Mouse (Mus musculus): ENCODE results near the gene Ift80. TPM values are rescaled to one million over a fixed set of nuclear protein-coding genes. Genes with fewer than 3 reads are reported as not detected.
"Not testable (repeated sequence)": the region's sequence is repeated elsewhere in the genome, so short reads cannot be mapped to it uniquely, and the experiment has no call there.

The Ift80 gene
- polyA plus RNA-seq, 1 experiment from 2014 or later, result 9.6 TPM

GRCm38 (mm10) chr3:68928619-68929018 is 75.8 kb downstream of the Ift80 start:
- H3K36me3 ChIP-seq (ENCODE audit: control insufficient read depth, insufficient read depth), result no peaks in the 10 kb centered on the region
- no peak overlapping the region for H3K27ac ChIP-seq (ENCODE audit: low read length)
- no peaks in the 10 kb centered on the region for H3K9me3 ChIP-seq (ENCODE audit: control insufficient read depth, low read length)
- no peaks in the 10 kb centered on the region for H3K27me3 ChIP-seq (replicated peaks; ENCODE audit: control insufficient read depth, insufficient read depth, low read length)
- H3K4me1 ChIP-seq (replicated peaks; ENCODE audit: control insufficient read depth, insufficient read depth, low read length), result no peaks in the 10 kb centered on the region
- H3K4me3 ChIP-seq (replicated peaks; ENCODE audit: low read length), result no peak overlapping the region
- ATAC-seq, result no peak
- H3K9ac ChIP-seq (replicated peaks; ENCODE audit: low read depth, low read length), result no peak overlapping the region
- WGBS, result 87% methylated on average over 9 of the region's 9 CpGs
- H3K4me2 ChIP-seq (ENCODE audit: low read length), result no peak overlapping the region

- no peak overlapping the region for H3K27ac ChIP-seq (ENCODE audit: low read length)
- H3K4me1 ChIP-seq (replicated peaks; ENCODE audit: control insufficient read depth, insufficient read depth, low read length), result no peaks in the 10 kb centered on the region
- no peak overlapping the region for H3K4me3 ChIP-seq (replicated peaks; ENCODE audit: low read length)
- WGBS, result 94% methylated on average over 4 of the region's 4 CpGs
- no peaks in the 10 kb centered on the region for H3K9me3 ChIP-seq (ENCODE audit: control insufficient read depth, low read length)
- no peak overlapping the region for H3K4me2 ChIP-seq (ENCODE audit: low read length)
- no peak overlapping the region for H3K9ac ChIP-seq (replicated peaks; ENCODE audit: low read depth, low read length)
- peaks cover 2% of the 10 kb centered on the region; the same call in 1 of the 2 replicates for H3K36me3 ChIP-seq (ENCODE audit: control insufficient read depth, insufficient read depth)
- ATAC-seq, result no peak
- no peaks in the 10 kb centered on the region for H3K27me3 ChIP-seq (replicated peaks; ENCODE audit: control insufficient read depth, insufficient read depth, low read length)
Observed at GRCm38 (mm10) chr3:68907509-68907908, 96.9 kb downstream of the Ift80 start.

DNA sequence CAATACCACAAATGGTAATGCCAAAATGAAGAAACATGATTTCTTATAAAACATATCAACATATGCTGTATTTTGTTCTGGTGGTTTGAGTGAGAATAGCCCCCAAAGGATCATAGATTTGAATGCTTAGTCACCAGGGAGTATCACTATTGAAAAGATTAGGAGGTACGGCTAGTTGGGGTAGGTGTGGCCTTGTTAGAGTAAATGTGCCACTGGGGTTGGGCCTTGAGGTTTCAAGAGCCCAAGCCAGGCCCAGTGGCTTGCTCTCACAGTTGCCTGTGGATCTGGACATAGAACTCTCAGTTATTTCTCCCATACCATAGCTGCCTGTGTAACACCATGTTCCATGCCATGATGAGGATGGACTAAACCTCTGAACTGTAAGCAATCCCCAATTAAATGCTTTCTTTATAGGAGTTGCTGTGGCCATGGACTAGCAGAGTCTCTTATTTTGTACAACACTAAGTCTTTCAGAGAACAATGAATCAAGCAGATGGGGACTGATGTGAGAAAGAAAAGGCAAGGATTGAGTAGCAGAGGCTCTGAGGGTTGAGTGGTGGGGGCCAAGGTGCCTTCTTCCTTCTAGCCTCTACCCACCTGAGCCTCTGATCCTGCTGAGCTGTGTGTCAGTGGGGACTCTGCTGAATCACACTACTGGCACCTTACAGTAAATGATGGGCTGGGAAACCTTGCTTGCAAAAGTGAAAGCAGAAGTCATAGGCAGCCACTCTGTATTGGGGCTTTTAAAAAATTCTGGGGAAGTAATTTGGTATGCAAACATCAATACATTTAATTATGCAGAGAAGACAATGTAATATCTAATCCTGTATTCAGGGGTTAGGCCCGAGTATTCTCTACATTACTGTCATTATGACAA is 99.2 kb downstream of the Ift80 start:
- H3K36me3 ChIP-seq (ENCODE audit: control insufficient read depth, insufficient read depth), result no peaks in the 10 kb centered on the region
- no peak overlapping the region; the same call in 1 of the 2 replicates for H3K27ac ChIP-seq (ENCODE audit: low read length)
- H3K4me3 ChIP-seq (replicated peaks; ENCODE audit: low read length), result no peak overlapping the region
- no peak for ATAC-seq
- H3K9me3 ChIP-seq (ENCODE audit: control insufficient read depth, low read length), result no peaks in the 10 kb centered on the region
- no peaks in the 10 kb centered on the region for H3K4me1 ChIP-seq (replicated peaks; ENCODE audit: control insufficient read depth, insufficient read depth, low read length)
- WGBS, result 77% methylated on average over 2 of the region's 2 CpGs
- no peak overlapping the region for H3K4me2 ChIP-seq (ENCODE audit: low read length)
- no peaks in the 10 kb centered on the region for H3K27me3 ChIP-seq (replicated peaks; ENCODE audit: control insufficient read depth, insufficient read depth, low read length)
- H3K9ac ChIP-seq (replicated peaks; ENCODE audit: low read depth, low read length), result no peak overlapping the region

DNA sequence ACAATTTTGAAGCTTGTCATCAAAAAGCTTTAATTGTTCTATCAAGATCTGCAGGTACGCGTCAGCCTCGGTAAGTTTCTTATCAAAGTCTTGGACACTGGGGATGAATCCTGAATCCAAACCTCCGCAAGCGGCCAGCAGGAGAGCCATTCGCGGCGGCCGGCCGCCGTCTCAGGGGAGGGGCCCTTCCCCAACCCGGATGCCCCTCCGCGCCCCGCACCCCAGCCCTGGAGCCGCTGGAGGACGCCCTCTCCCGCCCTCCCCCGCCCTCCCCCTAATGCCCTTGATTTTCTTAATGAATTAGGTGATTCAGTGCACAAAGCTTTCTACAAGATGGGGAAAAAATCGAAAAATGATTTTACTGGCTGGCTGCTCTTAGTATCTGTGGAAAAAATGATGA is 101.7 kb downstream of the Ift80 start:
- not testable (repeated sequence) for H3K36me3 ChIP-seq (ENCODE audit: control insufficient read depth, insufficient read depth); H3K4me3 ChIP-seq (replicated peaks; ENCODE audit: low read length); H3K27me3 ChIP-seq (replicated peaks; ENCODE audit: control insufficient read depth, insufficient read depth, low read length); ATAC-seq; H3K4me1 ChIP-seq (replicated peaks; ENCODE audit: control insufficient read depth, insufficient read depth, low read length); H3K27ac ChIP-seq (ENCODE audit: low read length); H3K9me3 ChIP-seq (ENCODE audit: control insufficient read depth, low read length); H3K4me2 ChIP-seq (ENCODE audit: low read length); H3K9ac ChIP-seq (replicated peaks; ENCODE audit: low read depth, low read length)
- 94% methylated on average over 13 of the region's 20 CpGs for WGBS

- no peak overlapping the region for H3K4me2 ChIP-seq (ENCODE audit: low read length)
- no peaks in the 10 kb centered on the region for H3K27me3 ChIP-seq (replicated peaks; ENCODE audit: control insufficient read depth, insufficient read depth, low read length)
- H3K36me3 ChIP-seq (ENCODE audit: control insufficient read depth, insufficient read depth), result no peaks in the 10 kb centered on the region
- H3K27ac ChIP-seq (ENCODE audit: low read length), result no peak overlapping the region
- ATAC-seq, result no peak
- WGBS, result 88% methylated on average over 5 of the region's 5 CpGs
- no peak overlapping the region for H3K4me3 ChIP-seq (replicated peaks; ENCODE audit: low read length)
- H3K9me3 ChIP-seq (ENCODE audit: control insufficient read depth, low read length), result no peaks in the 10 kb centered on the region
- H3K4me1 ChIP-seq (replicated peaks; ENCODE audit: control insufficient read depth, insufficient read depth, low read length), result 0 out of 2 replicates have a peak, but pooled peaks cover 3% of the 10 kb centered on the region
- no peak overlapping the region for H3K9ac ChIP-seq (replicated peaks; ENCODE audit: low read depth, low read length)
Observed at GRCm38 (mm10) chr3:68897154-68897553, 107.2 kb downstream of the Ift80 start.

GRCm38 (mm10) chr3:68895426-68895825 is 108.9 kb downstream of the Ift80 start:
- Histone ChIP-seq H3K4me2 (ENCODE audit: low read length) (no peak overlapping the region), H3K36me3 (ENCODE audit: control insufficient read depth, insufficient read depth) (no peaks in the 10 kb centered on the region), H3K9me3 (ENCODE audit: control insufficient read depth, low read length) (no peaks in the 10 kb centered on the region), H3K4me3 (replicated peaks; ENCODE audit: low read length) (no peak overlapping the region), H3K27me3 (replicated peaks; ENCODE audit: control insufficient read depth, insufficient read depth, low read length) (no peaks in the 10 kb centered on the region), H3K9ac (replicated peaks; ENCODE audit: low read depth, low read length) (no peak overlapping the region), H3K27ac (ENCODE audit: low read length) (no peak overlapping the region), H3K4me1 (replicated peaks; ENCODE audit: control insufficient read depth, insufficient read depth, low read length) (0 out of 2 replicates have a peak, but pooled peaks cover 3% of the 10 kb centered on the region)
- 31% methylated on average over 4 of the region's 4 CpGs for WGBS
- ATAC-seq, result no peak

- ATAC-seq, result no peak
- Histone ChIP-seq H3K4me1 (replicated peaks; ENCODE audit: control insufficient read depth, insufficient read depth, low read length) (no peaks in the 10 kb centered on the region), H3K27me3 (replicated peaks; ENCODE audit: control insufficient read depth, insufficient read depth, low read length) (no peaks in the 10 kb centered on the region), H3K9me3 (ENCODE audit: control insufficient read depth, low read length) (no peaks in the 10 kb centered on the region), H3K9ac (replicated peaks; ENCODE audit: low read depth, low read length) (no peak overlapping the region), H3K4me3 (replicated peaks; ENCODE audit: low read length) (no peak overlapping the region), H3K27ac (ENCODE audit: low read length) (no peak overlapping the region), H3K36me3 (ENCODE audit: control insufficient read depth, insufficient read depth) (no peaks in the 10 kb centered on the region), H3K4me2 (ENCODE audit: low read length) (no peak overlapping the region)
- WGBS, result 88% methylated on average over 5 of the region's 5 CpGs
Observed at GRCm38 (mm10) chr3:68886845-68887244, 117.5 kb downstream of the Ift80 start.

GRCm38 (mm10) chr3:68874079-68874478 is 130.3 kb downstream of the Ift80 start:
- WGBS, result 87% methylated on average over 2 of the region's 2 CpGs
- H3K27ac ChIP-seq (ENCODE audit: low read length), result no peak overlapping the region
- no peaks in the 10 kb centered on the region for H3K27me3 ChIP-seq (replicated peaks; ENCODE audit: control insufficient read depth, insufficient read depth, low read length)
- H3K9ac ChIP-seq (replicated peaks; ENCODE audit: low read depth, low read length), result no peak overlapping the region
- no peak for ATAC-seq
- H3K4me2 ChIP-seq (ENCODE audit: low read length), result no peak overlapping the region
- H3K9me3 ChIP-seq (ENCODE audit: control insufficient read depth, low read length), result no peaks in the 10 kb centered on the region
- peaks cover 9% of the 10 kb centered on the region for H3K4me1 ChIP-seq (replicated peaks; ENCODE audit: control insufficient read depth, insufficient read depth, low read length)
- no peaks in the 10 kb centered on the region for H3K36me3 ChIP-seq (ENCODE audit: control insufficient read depth, insufficient read depth)
- H3K4me3 ChIP-seq (replicated peaks; ENCODE audit: low read length), result no peak overlapping the region

GRCm38 (mm10) chr3:68870568-68870950 is 133.8 kb downstream of the Ift80 start:
- ATAC-seq, result peak; percentile 7
- H3K27ac ChIP-seq (ENCODE audit: low read length), result no peak overlapping the region
- peak overlapping the region; percentile 78 for H3K4me3 ChIP-seq (replicated peaks; ENCODE audit: low read length)
- peaks cover 13% of the 10 kb centered on the region for H3K4me1 ChIP-seq (replicated peaks; ENCODE audit: control insufficient read depth, insufficient read depth, low read length)
- peak overlapping the region; percentile 96 for H3K4me2 ChIP-seq (ENCODE audit: low read length)
- H3K36me3 ChIP-seq (ENCODE audit: control insufficient read depth, insufficient read depth), result no peaks in the 10 kb centered on the region
- no peaks in the 10 kb centered on the region for H3K9me3 ChIP-seq (ENCODE audit: control insufficient read depth, low read length)
- no peaks in the 10 kb centered on the region for H3K27me3 ChIP-seq (replicated peaks; ENCODE audit: control insufficient read depth, insufficient read depth, low read length)
- peak overlapping the region; percentile 78 for H3K9ac ChIP-seq (replicated peaks; ENCODE audit: low read depth, low read length)
- 3% methylated on average over 12 of the region's 15 CpGs for WGBS

Measured in forebrain, embryonic 16.5 days (tissue).